Mouse (Mus musculus): ENCODE measurements around the gene Akap17b. TPM values are rescaled to one million over a fixed set of nuclear protein-coding genes. Genes with fewer than 3 reads are reported as not detected.
"Not testable (repeated sequence)": the region's sequence is repeated elsewhere in the genome, so short reads cannot be mapped to it uniquely, and the experiment has no call there.

The Akap17b gene
- total and polyA plus RNA-seq, 2 experiments from 2014 or later = 1.3 to 2.7 TPM

- Histone ChIP-seq H3K4me3 (ENCODE audit: low read depth, low read length) (no peak overlapping the region), H3K4me1 (ENCODE audit: control insufficient read depth, insufficient read depth) (no peaks in the 10 kb centered on the region), H3K9me3 (replicated peaks; ENCODE audit: control insufficient read depth, low read length) (no peaks in the 10 kb centered on the region), H3K4me2 (ENCODE audit: low read depth, low read length) (no peak overlapping the region), H3K27me3 (ENCODE audit: control insufficient read depth, insufficient read depth, low read length) (no peaks in the 10 kb centered on the region), H3K36me3 (replicated peaks; ENCODE audit: control insufficient read depth, insufficient read depth, low read length) (peaks cover 1% of the 10 kb centered on the region; the same call in 1 of the 2 replicates), H3K27ac (ENCODE audit: low read depth) (no peak overlapping the region), H3K9ac (replicated peaks; ENCODE audit: low read depth, low read length) (no peak overlapping the region)
- no peak for TF ChIP-seq EP300 (IDR thresholded peaks at IDR 0.05; ENCODE audit: low read depth)
- TF ChIP-seq CTCF (IDR thresholded peaks at IDR 0.05; ENCODE audit: low read depth) = no peak
- 76% methylated on average over 8 of the region's 8 CpGs for WGBS
- DNase-seq (ENCODE audit: low spot score) = no peak
- no peak for ATAC-seq (ENCODE audit: insufficient read depth, low read depth)
Observed at GRCm38 (mm10) chrX:36600066-36600465, 45.1 kb downstream of the Akap17b start.

GRCm38 (mm10) chrX:36599656-36600055, 45.5 kb downstream of the Akap17b start:
- DNase-seq (ENCODE audit: low spot score) (no peak), ATAC-seq (ENCODE audit: insufficient read depth, low read depth) (no peak)
- TF ChIP-seq CTCF (IDR thresholded peaks at IDR 0.05; ENCODE audit: low read depth) (no peak), EP300 (IDR thresholded peaks at IDR 0.05; ENCODE audit: low read depth) (no peak)
- Histone ChIP-seq H3K27me3 (ENCODE audit: control insufficient read depth, insufficient read depth, low read length) (no peaks in the 10 kb centered on the region), H3K9me3 (replicated peaks; ENCODE audit: control insufficient read depth, low read length) (no peaks in the 10 kb centered on the region), H3K36me3 (replicated peaks; ENCODE audit: control insufficient read depth, insufficient read depth, low read length) (no peaks in the 10 kb centered on the region; the same call in 1 of the 2 replicates), H3K9ac (replicated peaks; ENCODE audit: low read depth, low read length) (no peak overlapping the region), H3K4me1 (ENCODE audit: control insufficient read depth, insufficient read depth) (no peaks in the 10 kb centered on the region), H3K27ac (ENCODE audit: low read depth) (no peak overlapping the region), H3K4me2 (ENCODE audit: low read depth, low read length) (peak overlapping the region; percentile 68), H3K4me3 (ENCODE audit: low read depth, low read length) (peak overlapping the region; percentile 80)
- 46% methylated on average over 3 of the region's 3 CpGs for WGBS

GRCm38 (mm10) chrX:36598861-36599344, 46.3 kb downstream of the Akap17b start:
- peak; percentile 27 for ATAC-seq (ENCODE audit: insufficient read depth, low read depth)
- peak overlapping the region; percentile 87 for H3K27ac ChIP-seq (ENCODE audit: low read depth)
- TF ChIP-seq CTCF (IDR thresholded peaks at IDR 0.05; ENCODE audit: low read depth) = no peak
- TF ChIP-seq EP300 (IDR thresholded peaks at IDR 0.05; ENCODE audit: low read depth) = no peak
- no peaks in the 10 kb centered on the region for H3K4me1 ChIP-seq (ENCODE audit: control insufficient read depth, insufficient read depth)
- peak overlapping the region; percentile 80 for H3K4me3 ChIP-seq (ENCODE audit: low read depth, low read length)
- DNase-seq (ENCODE audit: low spot score) = no peak
- 23% methylated on average over 14 of the region's 14 CpGs for WGBS
- peak overlapping the region; percentile 83 for H3K9ac ChIP-seq (replicated peaks; ENCODE audit: low read depth, low read length)
- peak overlapping the region; percentile 68 for H3K4me2 ChIP-seq (ENCODE audit: low read depth, low read length)
- H3K27me3 ChIP-seq (ENCODE audit: control insufficient read depth, insufficient read depth, low read length) = no peaks in the 10 kb centered on the region
- no peaks in the 10 kb centered on the region; the same call in 1 of the 2 replicates for H3K36me3 ChIP-seq (replicated peaks; ENCODE audit: control insufficient read depth, insufficient read depth, low read length)
- no peaks in the 10 kb centered on the region for H3K9me3 ChIP-seq (replicated peaks; ENCODE audit: control insufficient read depth, low read length)

- H3K9me3 ChIP-seq (replicated peaks; ENCODE audit: control insufficient read depth, low read length) = no peaks in the 10 kb centered on the region
- peak overlapping the region; percentile 80 for H3K4me3 ChIP-seq (ENCODE audit: low read depth, low read length)
- ATAC-seq (ENCODE audit: insufficient read depth, low read depth) = peak; percentile 39
- TF ChIP-seq CTCF (IDR thresholded peaks at IDR 0.05; ENCODE audit: low read depth) (no peak), EP300 (IDR thresholded peaks at IDR 0.05; ENCODE audit: low read depth) (no peak)
- H3K4me1 ChIP-seq (ENCODE audit: control insufficient read depth, insufficient read depth) = no peaks in the 10 kb centered on the region
- H3K4me2 ChIP-seq (ENCODE audit: low read depth, low read length) = peak overlapping the region; percentile 68
- H3K27me3 ChIP-seq (ENCODE audit: control insufficient read depth, insufficient read depth, low read length) = no peaks in the 10 kb centered on the region
- peak overlapping the region; percentile 87 for H3K27ac ChIP-seq (ENCODE audit: low read depth)
- no peaks in the 10 kb centered on the region; the same call in 1 of the 2 replicates for H3K36me3 ChIP-seq (replicated peaks; ENCODE audit: control insufficient read depth, insufficient read depth, low read length)
- peak overlapping the region; percentile 83 for H3K9ac ChIP-seq (replicated peaks; ENCODE audit: low read depth, low read length)
- no peak for DNase-seq (ENCODE audit: low spot score)
- 22% methylated on average over 32 of the region's 41 CpGs for WGBS
Observed at GRCm38 (mm10) chrX:36598390-36598810, 46.8 kb downstream of the Akap17b start.

- Histone ChIP-seq H3K4me2 (ENCODE audit: low read depth, low read length) (peak within 1 kb of the TSS; percentile 68), H3K27ac (ENCODE audit: low read depth) (peak within 1 kb of the TSS; percentile 87), H3K9ac (replicated peaks; ENCODE audit: low read depth, low read length) (peak within 1 kb of the TSS; percentile 83), H3K36me3 (replicated peaks; ENCODE audit: control insufficient read depth, insufficient read depth, low read length) (no peaks in the 10 kb centered on the region; the same call in 1 of the 2 replicates), H3K4me1 (ENCODE audit: control insufficient read depth, insufficient read depth) (no peaks in the 10 kb centered on the region), H3K27me3 (ENCODE audit: control insufficient read depth, insufficient read depth, low read length) (no peaks in the 10 kb centered on the region), H3K9me3 (replicated peaks; ENCODE audit: control insufficient read depth, low read length) (no peaks in the 10 kb centered on the region), H3K4me3 (ENCODE audit: low read depth, low read length) (peak within 1 kb of the TSS; percentile 80)
- TF ChIP-seq CTCF (IDR thresholded peaks at IDR 0.05; ENCODE audit: low read depth) (no peak), EP300 (IDR thresholded peaks at IDR 0.05; ENCODE audit: low read depth) (0 out of 2 replicates have a peak, but pooled peaks have one; percentile 34)
- 19% methylated on average over 35 of the region's 45 CpGs for WGBS
- DNase-seq (ENCODE audit: low spot score) (peak; percentile 76), ATAC-seq (ENCODE audit: insufficient read depth, low read depth) (peak; percentile 93)
Observed at GRCm38 (mm10) chrX:36597707-36598389, 47.3 kb downstream of the Akap17b start, which contains the start of gene Pgrmc1. Pgrmc1 (plus strand) TSS chrX:36598206.

- H3K27me3 ChIP-seq (ENCODE audit: control insufficient read depth, insufficient read depth, low read length); H3K4me3 ChIP-seq (ENCODE audit: low read depth, low read length); H3K9ac ChIP-seq (replicated peaks; ENCODE audit: low read depth, low read length); DNase-seq (ENCODE audit: low spot score); H3K27ac ChIP-seq (ENCODE audit: low read depth); H3K4me2 ChIP-seq (ENCODE audit: low read depth, low read length); H3K4me1 ChIP-seq (ENCODE audit: control insufficient read depth, insufficient read depth); H3K36me3 ChIP-seq (replicated peaks; ENCODE audit: control insufficient read depth, insufficient read depth, low read length); ATAC-seq (ENCODE audit: insufficient read depth, low read depth); H3K9me3 ChIP-seq (replicated peaks; ENCODE audit: control insufficient read depth, low read length): not testable (repeated sequence)
- 62% methylated on average over 3 of the region's 5 CpGs for WGBS
Observed at GRCm38 (mm10) chrX:36596483-36597120, 48.6 kb downstream of the Akap17b start.
